8 mouse cellular contexts compared by ENCODE assay signal in the genomic region with DNA sequence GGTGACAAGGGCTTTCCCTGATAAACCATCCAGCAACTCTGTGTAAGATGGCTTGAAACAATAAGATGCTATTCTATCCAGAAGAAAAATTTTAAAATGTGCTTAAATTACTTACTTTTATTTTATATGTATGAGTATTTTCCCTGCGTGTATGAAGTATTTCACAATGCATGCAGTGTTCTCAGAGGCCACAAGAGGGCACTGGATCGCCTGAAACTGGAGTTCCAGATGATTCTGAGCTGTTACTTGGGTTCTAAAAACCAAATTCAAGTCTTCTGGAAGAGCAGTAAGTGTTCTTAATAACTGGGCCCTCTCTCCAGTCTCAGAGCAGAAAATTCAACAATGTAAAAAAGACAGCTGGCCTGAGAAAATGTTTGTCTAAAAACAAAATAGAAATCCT. TPM values are rescaled to one million over a fixed set of nuclear protein-coding genes. Genes with fewer than 3 reads are reported as not detected.
DNase-seq lines count a peak whose midpoint lies in the region; ATAC-seq and TF ChIP-seq lines count a peak whose summit lies in the region.

No protein-coding gene starts in this region.

- 8% methylated on average over 2 of the region's 2 CpGs for WGBS in embryonic facial prominence, embryonic 14.5 days

- H3K27me3 ChIP-seq in C2C12 (ENCODE audit: control insufficient read depth, insufficient read depth, insufficient read length) = no peaks in the 10 kb centered on the region
- H3K27me3 ChIP-seq in embryonic facial prominence, embryonic 14.5 days (replicated peaks; ENCODE audit: control insufficient read depth, insufficient read depth, low read length) = no peaks in the 10 kb centered on the region

- no peaks in the 10 kb centered on the region for H3K79me3 ChIP-seq in C2C12 (ENCODE audit: low read depth)

- no peak overlapping the region for H3ac ChIP-seq in C2C12 (ENCODE audit: control insufficient read depth, insufficient read length, low read depth)

- DNase-seq in heart, adult 18-20 months = peak; percentile 55 to 88
- DNase-seq in heart, postnatal 25 days (ENCODE audit: low spot score) = no peak
- DNase-seq in adrenal gland, postnatal 25 days = peak; percentile 60
- peak; percentile 52 for DNase-seq in embryonic facial prominence, embryonic 14.5 days (ENCODE audit: low spot score)
- DNase-seq in layer of hippocampus, adult 18-20 months (ENCODE audit: low spot score in 2 of 2) = peak; percentile 27 to 76
- peak; percentile 62 for DNase-seq in lung, postnatal 25 days (ENCODE audit: low spot score)
- peak; percentile 16 to 33 for DNase-seq in spleen, postnatal 36 days (ENCODE audit: low spot score in 2 of 2)

- peaks cover 3% of the 10 kb centered on the region for H3K36me3 ChIP-seq in C2C12 (ENCODE audit: control insufficient read depth, insufficient read depth)
- peaks cover 16% of the 10 kb centered on the region for H3K36me3 ChIP-seq in embryonic facial prominence, embryonic 14.5 days (ENCODE audit: control insufficient read depth, insufficient read depth, low read length)

- TF ChIP-seq CTCF in C2C12 (IDR thresholded peaks at IDR 0.05; ENCODE audit: control insufficient read depth, insufficient read depth, insufficient read length) = peak; percentile 10

- no peaks in the 10 kb centered on the region for H3K9me3 ChIP-seq in embryonic facial prominence, embryonic 14.5 days (ENCODE audit: control insufficient read depth, low read length)

- ATAC-seq in embryonic facial prominence, embryonic 14.5 days (ENCODE audit: low read depth) = no peak

- no peak overlapping the region for H3K27ac ChIP-seq in embryonic facial prominence, embryonic 14.5 days (replicated peaks; ENCODE audit: low read depth, low read length)

- no peaks in the 10 kb centered on the region for H3K79me2 ChIP-seq in C2C12 (ENCODE audit: control insufficient read depth, insufficient read depth)

- no peak overlapping the region for H3K4me3 ChIP-seq in C2C12 (ENCODE audit: insufficient read depth, poor library complexity, severe bottlenecking)
- no peak overlapping the region for H3K4me3 ChIP-seq in embryonic facial prominence, embryonic 14.5 days (ENCODE audit: low read depth, low read length)

- H3K9ac ChIP-seq in embryonic facial prominence, embryonic 14.5 days (ENCODE audit: low read depth, low read length) = no peak overlapping the region

- intact Hi-C loops in heart, postnatal 25 days (cut with DNase I) = loop anchor here (2.0 kb wide), 1 partner anchor 29 kb away; no protein-coding TSS in a partner anchor

- no peaks in the 10 kb centered on the region for H3K4me1 ChIP-seq in embryonic facial prominence, embryonic 14.5 days (ENCODE audit: control insufficient read depth, insufficient read depth, low read length)

- H3K4me2 ChIP-seq in embryonic facial prominence, embryonic 14.5 days (ENCODE audit: low read depth, low read length) = no peak overlapping the region

TF ChIP-seq in C2C12, 6 proteins besides CTCF, POLR2A, EP300 and RAD21:
- TF ChIP-seq MYOG (IDR thresholded peaks at IDR 0.05; ENCODE audit: control insufficient read depth, extremely low read depth, insufficient read length) = no peak
- TF ChIP-seq MYOD1 (IDR thresholded peaks at IDR 0.05; ENCODE audit: control insufficient read depth, insufficient read length, low read depth) = no peak
- peak; percentile 93 for TF ChIP-seq CEBPB (IDR thresholded peaks at IDR 0.05; ENCODE audit: low read depth)

RNA-seq across cellular contexts. Expression of a gene that starts 26.4 kb away (rescaled TPM):
- total RNA-seq in heart, adult 18-20 months (2021) = 10 to 100 TPM; 23.9 to 24.5 TPM
- total RNA-seq in heart, postnatal 25 days (2021) = 10 to 100 TPM; 21.5 to 24.3 TPM
- polyA plus RNA-seq in C2C12 (2012; fragmentation: generic; extraction: Trizol) = 2.8 TPM
- 3.9 and 9.1 TPM in 2 replicates for total RNA-seq in adrenal gland, postnatal 25 days (2021)
- 19.0 and 20.0 TPM in 2 replicates for polyA plus RNA-seq in embryonic facial prominence, embryonic 14.5 days (2014; fragmentation: Nextera tagmentation; extraction: Ambion mirVana)
- 10 to 100 TPM; 14.7 to 17.7 TPM for total RNA-seq in layer of hippocampus, adult 18-20 months (2021)

RNA-seq across cellular contexts. Expression of a gene that starts 30.7 kb away (rescaled TPM):
- 10 to 100 TPM in 1 of 2 experiments, 1 to 10 TPM in 1; 9.2 to 10.8 TPM for total RNA-seq in heart, adult 18-20 months (2021)
- 10 to 100 TPM in 1 of 2 experiments, 1 to 10 TPM in 1; 9.6 to 16.0 TPM for total RNA-seq in heart, postnatal 25 days (2021)
- polyA plus RNA-seq in C2C12 (2012; fragmentation: generic; extraction: Trizol) = 6.5 TPM
- 6.9 and 11.8 TPM in 2 replicates for total RNA-seq in adrenal gland, postnatal 25 days (2021)
- polyA plus RNA-seq in embryonic facial prominence, embryonic 14.5 days (2014; fragmentation: Nextera tagmentation; extraction: Ambion mirVana) = 29.5 and 29.6 TPM in 2 replicates
- 10 to 100 TPM; 18.5 to 19.6 TPM for total RNA-seq in layer of hippocampus, adult 18-20 months (2021)

RNA-seq across cellular contexts. Expression of a gene that starts 51.8 kb away (rescaled TPM):
- 10 to 100 TPM; 14.7 to 15.6 TPM for total RNA-seq in heart, adult 18-20 months (2021)
- total RNA-seq in heart, postnatal 25 days (2021) = 10 to 100 TPM; 15.3 to 16.8 TPM
- polyA plus RNA-seq in C2C12 (2012; fragmentation: generic; extraction: Trizol) = 11.0 TPM
- total RNA-seq in adrenal gland, postnatal 25 days (2021) = 17.0 and 19.7 TPM in 2 replicates
- 80.0 and 80.6 TPM in 2 replicates for polyA plus RNA-seq in embryonic facial prominence, embryonic 14.5 days (2014; fragmentation: Nextera tagmentation; extraction: Ambion mirVana)
- 10 to 100 TPM; 31.0 to 32.8 TPM for total RNA-seq in layer of hippocampus, adult 18-20 months (2021)

RNA-seq across cellular contexts. Expression of a gene that starts 51.9 kb away (rescaled TPM):
- under 1 TPM; 0.31 to 0.50 TPM for total RNA-seq in heart, adult 18-20 months (2021)
- total RNA-seq in heart, postnatal 25 days (2021) = under 1 TPM; 0.22 to 0.31 TPM
- 0.12 TPM for polyA plus RNA-seq in C2C12 (2012; fragmentation: generic; extraction: Trizol)
- total RNA-seq in adrenal gland, postnatal 25 days (2021) = 0.81 and 0.91 TPM in 2 replicates
- 1.5 and 2.2 TPM in 2 replicates for polyA plus RNA-seq in embryonic facial prominence, embryonic 14.5 days (2014; fragmentation: Nextera tagmentation; extraction: Ambion mirVana)
- total RNA-seq in layer of hippocampus, adult 18-20 months (2021) = 1 to 10 TPM in 1 of 2 experiments, under 1 TPM in 1; 0.56 to 1.3 TPM
